Mouse (Mus musculus): ENCODE results near the gene Ssb.

The Ssb gene

GRCm38 (mm10) chr2:69861485-69862091 is at the start of gene Ssb:
Ssb (plus strand) TSS chr2:69861562.
- peak; percentile 92 to 93 for DNase-seq (ENCODE audit: low spot score in 2 of 2)

- DNase-seq (ENCODE audit: low spot score in 2 of 2), result no peak
These were observed 44.8 kb upstream of the Ssb start for GRCm38 (mm10) chr2:69816575-69816974.

- no peak for DNase-seq (ENCODE audit: low spot score in 2 of 2)
These were observed 42.8 kb upstream of the Ssb start for GRCm38 (mm10) chr2:69818350-69819085.

- DNase-seq (ENCODE audit: low spot score in 2 of 2), result no peak
These were observed 41.2 kb upstream of the Ssb start for GRCm38 (mm10) chr2:69820201-69820600.

GRCm38 (mm10) chr2:69821711-69822110 is 39.7 kb upstream of the Ssb start, which contains the start of gene Klhl23:
Klhl23 (plus strand) TSS chr2:69821944.
- DNase-seq (ENCODE audit: low spot score in 2 of 2), result peak in 1 of 2 experiments; percentile 7

- DNase-seq (ENCODE audit: low spot score in 2 of 2), result peak in 1 of 2 experiments; percentile 30
These were observed 38.8 kb upstream of the Ssb start for GRCm38 (mm10) chr2:69822361-69823128.

GRCm38 (mm10) chr2:69823129-69823677 is 38.2 kb upstream of the Ssb start:
- peak in 1 of 2 experiments; percentile 30 for DNase-seq (ENCODE audit: low spot score in 2 of 2)

GRCm38 (mm10) chr2:69825898-69826297 is 35.5 kb upstream of the Ssb start:
- DNase-seq (ENCODE audit: low spot score in 2 of 2), result no peak

- no peak for DNase-seq (ENCODE audit: low spot score in 2 of 2)
These were observed 35.0 kb upstream of the Ssb start for GRCm38 (mm10) chr2:69826380-69826779.

- DNase-seq (ENCODE audit: low spot score in 2 of 2), result no peak
These were observed 33.3 kb upstream of the Ssb start for GRCm38 (mm10) chr2:69828031-69828430.

- no peak for DNase-seq (ENCODE audit: low spot score in 2 of 2)
These were observed 31.7 kb upstream of the Ssb start for GRCm38 (mm10) chr2:69829680-69830079.

GRCm38 (mm10) chr2:69830116-69830515 is 31.2 kb upstream of the Ssb start:
- DNase-seq (ENCODE audit: low spot score in 2 of 2), result no peak

- no peak for DNase-seq (ENCODE audit: low spot score in 2 of 2)
These were observed 24.0 kb upstream of the Ssb start for GRCm38 (mm10) chr2:69837244-69837967.

- DNase-seq (ENCODE audit: low spot score in 2 of 2), result no peak
These were observed 23.4 kb upstream of the Ssb start for GRCm38 (mm10) chr2:69837996-69838395.

GRCm38 (mm10) chr2:69838707-69839106 is 22.7 kb upstream of the Ssb start:
- no peak for DNase-seq (ENCODE audit: low spot score in 2 of 2)

GRCm38 (mm10) chr2:69840261-69840660 is 21.1 kb upstream of the Ssb start:
- no peak for DNase-seq (ENCODE audit: low spot score in 2 of 2)

- no peak for DNase-seq (ENCODE audit: low spot score in 2 of 2)
These were observed 12.1 kb upstream of the Ssb start for GRCm38 (mm10) chr2:69849215-69849614.

GRCm38 (mm10) chr2:69851427-69852058 is 9.8 kb upstream of the Ssb start:
- no peak for DNase-seq (ENCODE audit: low spot score in 2 of 2)

GRCm38 (mm10) chr2:69856392-69856791 is 5.0 kb upstream of the Ssb start:
- no peak for DNase-seq (ENCODE audit: low spot score in 2 of 2)

GRCm38 (mm10) chr2:69857882-69858281 is 3.5 kb upstream of the Ssb start:
- DNase-seq (ENCODE audit: low spot score in 2 of 2), result no peak

GRCm38 (mm10) chr2:69860972-69861452 is 350 bp upstream of the Ssb start:
- peak; percentile 15 to 28 for DNase-seq (ENCODE audit: low spot score in 2 of 2)

All from thymus, postnatal 10 days (tissue).